Mouse (Mus musculus): ENCODE measurements around the gene Gm13889.

DNA sequence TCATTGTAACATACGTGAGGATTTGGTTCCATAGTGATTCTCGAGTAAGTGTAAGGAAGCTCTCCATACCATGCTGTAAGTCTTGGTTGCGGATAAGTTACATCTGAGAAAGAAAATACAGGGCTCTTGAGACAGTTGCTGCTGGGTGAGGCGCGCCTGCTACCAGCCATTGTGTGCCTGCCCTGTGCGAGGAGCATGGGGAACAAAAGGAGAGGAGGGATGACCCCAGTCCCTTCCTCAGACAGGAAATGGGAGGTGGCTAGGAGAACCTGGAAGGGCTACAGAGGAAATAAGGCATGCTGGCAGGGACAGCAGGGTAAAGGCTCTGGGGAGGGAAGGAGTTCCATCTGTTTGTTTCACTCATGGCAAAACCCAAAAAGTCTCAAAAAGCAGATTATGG lies 44.4 kb upstream of the Gm13889 start:
- TF ChIP-seq POLR2A (IDR thresholded peaks at IDR 0.05; ENCODE audit: low read depth, low read length) (no peak), CTCF (IDR thresholded peaks at IDR 0.05; ENCODE audit: extremely low read depth, insufficient read depth, insufficient read length, insufficient replicate concordance) (no peak)

Data from spleen, adult 2 months (tissue).